Mouse (Mus musculus) cerebellum, adult 2 months (tissue): ENCODE measurements around the gene Cmtm7. TPM values are rescaled to one million over a fixed set of nuclear protein-coding genes. Genes with fewer than 3 reads are reported as not detected.
A peak's percentile ranks its signal among the peaks of the same experiment; 100 is the strongest.

Experiments used
- DNase-seq, 2 experiments: peaks; one replicate each; pipeline ENCODE4 v3.0.0; 2021
- H3K27ac ChIP-seq: fragments of 200-500 bp; 2 replicates; pipeline ENCODE4 v1.5.1; 2012; ENCODE audit warnings: low read length, control low read depth, inconsistent platforms; ENCODE audit not compliant: insufficient read depth
- H3K27me3 ChIP-seq: fragments of 200-500 bp; 2 replicates; pipeline ENCODE4 v1.6.1; 2012; ENCODE audit warnings: inconsistent platforms, mild to moderate bottlenecking, low read length, moderate library complexity; ENCODE audit not compliant: control insufficient read depth, insufficient read depth
- H3K4me1 ChIP-seq: fragments of 200-500 bp; 2 replicates; pipeline ENCODE4 v1.6.1; 2011; ENCODE audit warnings: low read length; ENCODE audit not compliant: control insufficient read depth, insufficient read depth
- H3K4me3 ChIP-seq: fragments of 200-500 bp; replicated peaks from 2 replicates; pipeline ENCODE3; 2011; ENCODE audit warnings: mild to moderate bottlenecking, low read depth, low read length, control low read depth; ENCODE audit not compliant: insufficient read depth
- CTCF ChIP-seq: fragments of 200-500 bp; IDR thresholded peaks from 2 replicates; pipeline ENCODE4 v1.5.1; 2011; ENCODE audit warnings: low read depth, mild to moderate bottlenecking, control low read depth, low read length, moderate library complexity, borderline replicate concordance; ENCODE audit not compliant: insufficient read depth
- POLR2A ChIP-seq: fragments of 200-500 bp; IDR thresholded peaks from 2 replicates; pipeline ENCODE4 v1.6.1; 2011; ENCODE audit warnings: low read length, control low read depth, borderline replicate concordance; ENCODE audit not compliant: insufficient read depth
- WGBS: fragments of 180-500 bp; shearing (Covaris S2); methylation state at CpG from one replicate; pipeline ENCODE4 v1.1.7; 2018; 5-methylcytosine and 5-hydroxymethylcytosine counted together
- polyA plus RNA-seq: library from polyadenylated mRNA; depleted of rRNA; stranded (reverse); fragments of >200 nt; gene quantifications from 2 replicates; pipeline ENCODE4 v1.2.3, GENCODE M21; 2012

The Cmtm7 gene
- polyA plus RNA-seq, 1 experiment: 9.4 TPM

DNA sequence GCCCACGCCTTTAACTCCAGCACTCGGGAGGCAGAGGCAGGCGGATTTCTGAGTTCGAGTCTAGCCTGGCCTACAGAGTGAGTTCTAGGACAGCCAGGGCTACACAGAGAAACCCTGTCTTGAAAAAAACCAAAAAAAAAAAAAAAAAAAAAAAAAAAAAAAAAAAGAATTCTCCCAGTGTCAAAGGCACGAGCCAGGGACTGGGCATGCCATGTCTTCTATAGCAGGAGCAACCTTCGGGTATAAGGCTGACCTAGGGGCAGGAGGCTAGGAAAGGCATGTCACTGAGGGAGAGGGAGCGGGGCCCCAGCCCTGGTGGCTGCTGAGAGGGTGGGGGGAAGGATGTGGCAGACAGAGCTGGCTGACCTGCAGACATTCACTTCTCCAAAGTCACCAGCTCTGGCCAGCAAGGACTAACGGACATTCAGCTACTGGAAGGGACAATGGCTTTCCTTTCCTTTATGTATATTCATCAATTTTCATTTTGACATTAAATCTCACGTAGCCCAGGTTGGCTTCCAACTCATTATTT lies 12.2 kb upstream of the Cmtm7 start:
- Histone ChIP-seq H3K4me1 (no peaks in the 10 kb centered on the region), H3K4me3 (no peak overlapping the region), H3K27me3 (no peaks in the 10 kb centered on the region), H3K27ac (no peak overlapping the region)
- 84% methylated on average over 9 of the region's 9 CpGs for WGBS
- no peak for TF ChIP-seq CTCF
- no peak for TF ChIP-seq POLR2A
- no peak for DNase-seq

DNA sequence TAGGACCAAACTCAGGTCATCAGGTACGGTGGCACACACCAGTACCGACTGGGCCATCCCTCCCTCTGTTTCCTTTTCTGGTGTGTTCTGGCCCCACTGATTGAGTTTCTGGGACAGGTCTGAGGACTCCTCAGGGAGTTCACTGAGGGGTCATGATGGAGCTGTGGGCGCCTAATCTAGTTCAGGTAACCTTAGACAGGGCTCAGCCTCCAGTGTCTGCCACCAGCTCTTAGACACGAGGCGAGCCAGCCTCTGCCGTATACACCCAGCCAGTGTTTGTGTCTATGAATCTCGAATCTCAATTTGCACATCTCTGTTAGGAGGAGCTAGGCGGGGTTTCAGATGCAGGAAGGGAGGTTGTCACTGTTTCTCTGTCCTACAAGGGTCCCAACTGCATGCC lies 8.3 kb upstream of the Cmtm7 start:
- 87% methylated on average over 8 of the region's 8 CpGs for whole genome bisulfite sequencing
- H3K4me1 ChIP-seq: no peaks in the 10 kb centered on the region
- peaks cover 1% of the 10 kb centered on the region; the same call in 1 of the 2 replicates for H3K27me3 ChIP-seq
- TF ChIP-seq CTCF (no peak), POLR2A (no peak)
- DNase-seq: no peak
- H3K27ac ChIP-seq: no peak overlapping the region
- H3K4me3 ChIP-seq: no peak overlapping the region

DNA sequence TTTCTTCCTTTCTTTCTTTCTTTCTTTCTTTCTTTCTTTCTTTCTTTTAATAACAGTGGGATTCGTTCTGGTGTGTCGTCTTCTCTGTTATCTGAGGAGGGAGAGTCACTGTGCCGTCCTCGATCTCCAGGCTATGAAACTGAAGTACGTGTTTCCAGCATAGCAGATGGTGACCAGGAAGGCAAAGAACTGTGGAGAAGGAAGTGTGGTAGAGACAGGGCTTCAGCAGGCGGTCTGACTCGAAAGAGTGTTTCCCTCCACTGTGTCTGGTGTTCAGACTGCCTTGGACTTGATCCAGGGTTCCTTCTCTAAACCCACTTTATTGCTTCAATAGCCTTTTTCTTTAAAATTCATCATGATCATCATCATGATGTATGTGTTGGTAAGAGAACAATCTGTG lies 7.9 kb upstream of the Cmtm7 start:
- no peaks in the 10 kb centered on the region for H3K4me1 ChIP-seq
- no peak overlapping the region for H3K4me3 ChIP-seq
- H3K27ac ChIP-seq: no peak overlapping the region
- WGBS: 36% methylated on average over 7 of the region's 7 CpGs
- no peak for TF ChIP-seq CTCF
- no peak for TF ChIP-seq POLR2A
- DNase-seq: no peak
- H3K27me3 ChIP-seq: peaks cover 1% of the 10 kb centered on the region; the same call in 1 of the 2 replicates

DNA sequence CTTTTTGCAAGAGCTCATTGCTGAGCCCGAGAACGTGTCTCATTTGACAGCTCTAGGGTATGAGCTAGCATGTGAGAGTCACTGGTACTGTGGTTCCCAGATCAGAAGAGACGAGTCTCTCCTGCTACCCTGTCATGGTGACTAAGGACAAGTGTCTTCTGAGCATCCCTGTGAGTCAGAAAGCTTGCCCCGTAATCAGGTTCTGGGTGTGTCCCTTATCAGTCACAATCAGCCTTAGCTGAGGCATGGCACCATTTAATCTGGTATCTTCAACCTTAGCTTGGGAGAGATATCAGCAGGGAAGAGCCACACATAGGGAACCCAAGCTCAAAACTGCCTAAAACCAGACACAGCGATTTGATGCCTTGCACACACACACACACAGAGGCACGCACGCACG lies 7.0 kb upstream of the Cmtm7 start:
- DNase-seq: no peak
- Histone ChIP-seq H3K4me1 (no peaks in the 10 kb centered on the region), H3K27ac (no peak overlapping the region), H3K27me3 (peaks cover 1% of the 10 kb centered on the region; the same call in 1 of the 2 replicates), H3K4me3 (no peak overlapping the region)
- 93% methylated on average over 8 of the region's 8 CpGs for WGBS
- TF ChIP-seq CTCF (no peak), POLR2A (no peak)

DNA sequence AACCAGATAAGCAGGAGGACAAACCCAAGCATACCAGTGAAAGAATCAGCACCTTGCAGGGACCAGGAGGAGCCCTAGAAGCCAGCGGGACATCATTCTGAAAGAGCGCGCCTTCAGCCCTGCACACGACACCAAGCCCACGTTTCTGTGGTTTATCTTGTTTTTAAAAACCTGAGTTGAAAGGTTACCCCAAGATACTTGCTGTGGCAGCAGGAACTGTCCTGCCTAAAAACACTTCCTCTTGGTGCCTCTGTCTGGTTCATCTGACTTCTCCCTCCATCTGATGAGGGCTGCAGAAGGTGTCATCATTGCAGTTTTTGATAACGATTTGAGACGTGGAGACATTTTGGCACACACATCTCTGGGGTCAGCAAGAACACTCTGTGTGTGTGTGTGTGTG lies 6.1 kb upstream of the Cmtm7 start:
- H3K4me3 ChIP-seq: no peak overlapping the region
- 95% methylated on average over 7 of the region's 7 CpGs for WGBS
- H3K27me3 ChIP-seq: peaks cover 1% of the 10 kb centered on the region; the same call in 1 of the 2 replicates
- H3K27ac ChIP-seq: no peak overlapping the region
- H3K4me1 ChIP-seq: no peaks in the 10 kb centered on the region
- TF ChIP-seq CTCF (no peak), POLR2A (no peak)
- DNase-seq: no peak

DNA sequence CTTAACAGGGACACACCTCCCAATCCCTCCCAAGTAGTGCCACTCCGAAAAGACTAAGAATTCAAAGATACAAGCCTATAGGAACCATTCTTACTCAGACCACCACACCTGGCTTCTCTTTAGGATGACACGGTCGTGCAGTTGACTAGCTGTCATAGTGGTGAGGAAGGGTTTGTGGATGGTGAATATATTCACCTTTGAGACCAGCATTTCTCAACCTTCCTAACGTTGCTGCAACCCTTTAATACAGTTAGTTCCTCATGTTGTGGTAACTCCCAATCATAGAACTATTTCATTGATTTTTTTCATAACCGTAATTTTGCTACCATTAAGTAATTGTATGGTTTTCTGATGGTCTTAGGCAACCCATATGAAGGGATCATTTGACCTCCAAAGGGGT lies 5.5 kb upstream of the Cmtm7 start:
- H3K27me3 ChIP-seq: peaks cover 1% of the 10 kb centered on the region; the same call in 1 of the 2 replicates
- no peak for TF ChIP-seq POLR2A
- no peak for TF ChIP-seq CTCF
- 98% methylated on average over 5 of the region's 5 CpGs for WGBS
- H3K4me3 ChIP-seq: no peak overlapping the region
- no peak for DNase-seq
- H3K4me1 ChIP-seq: no peaks in the 10 kb centered on the region
- H3K27ac ChIP-seq: no peak overlapping the region

DNA sequence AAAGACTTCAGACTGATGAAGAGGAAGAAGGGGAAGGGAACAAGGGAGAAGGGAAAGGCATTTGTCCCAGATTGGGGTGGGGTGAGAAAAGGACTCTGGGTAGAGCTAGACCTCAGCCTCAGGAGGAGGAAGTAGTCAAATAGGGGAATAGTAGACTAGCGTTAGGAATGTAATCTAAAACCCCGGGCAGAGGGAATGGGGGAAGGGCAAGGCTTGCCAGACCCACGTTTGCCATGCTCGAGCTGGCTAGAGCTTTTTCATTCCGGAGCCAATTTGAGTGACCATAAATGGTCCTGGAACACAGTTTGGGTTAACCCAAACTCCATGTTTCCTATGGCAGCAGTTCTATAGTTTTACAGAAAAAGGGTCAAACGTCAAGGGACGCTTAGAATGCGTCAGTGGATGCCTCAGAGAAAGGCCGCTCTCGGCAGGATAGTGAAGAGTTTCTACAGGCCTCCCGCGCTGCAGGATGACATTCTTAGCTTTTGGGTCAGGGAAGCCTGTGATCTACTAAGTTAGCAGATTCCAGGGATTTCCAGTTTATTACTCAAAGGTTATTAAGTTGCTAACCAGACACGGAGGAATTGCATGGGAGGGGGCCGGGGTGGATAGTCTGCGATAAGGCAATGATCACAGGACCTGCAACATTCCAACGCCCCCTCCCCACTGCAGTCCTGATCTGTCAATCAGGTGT lies 3.9 kb upstream of the Cmtm7 start:
- WGBS: 44% methylated on average over 16 of the region's 16 CpGs

DNA sequence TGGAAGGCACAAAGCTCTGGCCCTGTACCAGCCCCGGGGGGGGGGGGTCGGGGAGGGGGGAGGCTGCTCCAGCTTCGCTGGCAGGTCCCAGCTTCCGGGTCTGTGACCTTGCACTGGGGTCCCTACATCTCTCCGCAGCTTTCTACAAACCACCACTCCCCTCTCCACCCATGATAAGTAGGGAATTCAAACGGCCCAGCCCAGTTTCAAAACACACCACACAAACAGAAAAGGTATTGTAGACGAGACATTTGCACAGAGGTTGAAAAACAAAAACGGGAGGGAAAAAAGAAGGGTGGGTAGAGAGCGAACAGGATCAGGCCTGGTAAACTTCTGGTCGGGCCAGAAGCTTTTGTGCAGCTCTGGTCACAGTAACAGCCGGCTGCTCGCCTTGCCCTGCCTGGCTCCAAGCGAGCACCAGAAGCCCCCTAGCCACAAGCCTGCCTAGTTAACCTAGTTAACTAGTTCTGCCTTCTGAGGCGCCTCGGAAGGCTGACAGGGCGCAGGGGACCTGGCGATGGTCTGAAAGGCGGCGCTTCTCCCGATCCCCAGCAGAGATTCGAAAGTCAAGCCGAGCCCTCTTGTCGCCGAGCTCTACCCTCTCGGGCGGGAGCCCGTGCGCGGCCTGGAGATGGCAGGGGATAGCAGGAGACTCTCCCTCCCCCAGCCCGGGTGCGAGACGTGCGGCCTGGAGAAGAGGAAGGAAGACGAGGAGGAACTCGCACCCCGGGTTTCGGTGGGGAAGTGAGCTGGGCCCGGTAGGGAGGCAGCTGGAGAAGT lies 720 bp downstream of the Cmtm7 start:
- H3K27ac ChIP-seq: no peak overlapping the region

More for the DNA sequence above, 3.9 kb upstream of the Cmtm7 start:
- TF ChIP-seq POLR2A: no peak
- no peak for TF ChIP-seq CTCF
- no peak for DNase-seq
- H3K4me1 ChIP-seq: no peaks in the 10 kb centered on the region; the same call in 1 of the 2 replicates
- no peak overlapping the region for H3K4me3 ChIP-seq
- H3K27ac ChIP-seq: no peak overlapping the region
- H3K27me3 ChIP-seq: peaks cover 1% of the 10 kb centered on the region; the same call in 1 of the 2 replicates

More for the DNA sequence above, 720 bp downstream of the Cmtm7 start:
- TF ChIP-seq CTCF: no peak
- TF ChIP-seq POLR2A: no peak
- Histone ChIP-seq H3K4me3 (peak overlapping the region; percentile 48), H3K27me3 (peaks cover 1% of the 10 kb centered on the region; the same call in 1 of the 2 replicates), H3K4me1 (no peaks in the 10 kb centered on the region; the same call in 1 of the 2 replicates)
- WGBS: 11% methylated on average over 38 of the region's 38 CpGs
- no peak for DNase-seq
